Mouse (Mus musculus) kidney, adult 2 months (tissue): Measurements from ENCODE around the gene Scarb2.

ENCODE experiments used
- CTCF ChIP-seq: fragments of 200-500 bp; conservative IDR thresholded peaks from 2 replicates; pipeline ENCODE4 v1.5.1; 2011; ENCODE audit warnings: low read depth, mild to moderate bottlenecking, control low read depth, low read length, moderate library complexity, mixed read lengths; ENCODE audit not compliant: insufficient read depth, insufficient read length
- POLR2A ChIP-seq: fragments of 200-500 bp; IDR thresholded peaks from one replicate; pipeline ENCODE4 v1.6.1; 2011; ENCODE audit warnings: low read depth, low read length, control low read depth

DNA sequence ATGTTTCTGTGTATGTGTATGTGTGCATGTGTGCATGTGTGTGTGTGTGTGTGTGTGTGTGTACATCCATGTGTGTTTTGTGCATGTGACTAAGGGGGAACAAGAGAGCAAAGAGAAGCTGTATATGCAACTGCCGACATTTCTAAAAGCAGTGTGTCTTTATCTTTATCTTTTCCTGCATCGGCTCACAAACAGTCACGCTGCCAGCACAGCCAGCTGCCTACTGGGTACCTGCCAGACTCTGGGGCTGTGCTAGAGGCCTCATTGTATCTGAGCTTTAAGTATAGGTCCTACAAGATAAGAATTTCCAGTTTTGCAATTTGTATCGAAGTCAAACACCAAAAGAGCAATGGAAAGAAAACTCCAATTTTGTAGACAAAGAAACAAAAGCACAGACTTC lies 17.1 kb downstream of the Scarb2 start:
- TF ChIP-seq CTCF (no peak), POLR2A (no peak)
